Mouse (Mus musculus) embryo, embryonic 10.5 days (tissue): ENCODE data around the gene Kcnh4.

Experiments used
- DNase-seq: peaks from one replicate; pipeline ENCODE4 v3.0.0-alpha.2; 2015; ENCODE audit warnings: low spot score

Kcnh4 gene

DNA sequence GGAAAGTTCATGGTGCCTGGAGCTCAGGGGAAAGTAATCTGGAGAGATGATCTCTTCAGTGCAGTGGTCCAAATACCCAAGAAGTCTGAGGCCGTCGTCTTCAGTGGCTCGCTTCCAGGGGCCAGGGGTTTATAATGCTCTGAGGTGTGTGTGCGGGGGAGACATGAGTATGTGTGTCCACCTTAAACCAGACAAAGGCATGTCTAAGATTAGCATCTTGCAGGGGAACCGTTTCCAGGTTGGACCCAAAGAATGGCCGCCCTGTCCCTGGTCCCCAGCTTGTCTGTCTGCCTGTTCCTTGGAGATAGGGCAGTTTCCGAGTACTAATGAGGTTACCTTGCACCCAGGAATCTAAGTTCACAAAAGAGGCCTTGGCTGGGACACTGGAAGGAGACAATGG is 3.1 kb upstream of the Kcnh4 start, which contains the start of gene Hcrt:
Gene Hcrt (minus strand): TSS at position 101 of the 400 bp plus-strand sequence.
- DNase-seq, result no peak

DNA sequence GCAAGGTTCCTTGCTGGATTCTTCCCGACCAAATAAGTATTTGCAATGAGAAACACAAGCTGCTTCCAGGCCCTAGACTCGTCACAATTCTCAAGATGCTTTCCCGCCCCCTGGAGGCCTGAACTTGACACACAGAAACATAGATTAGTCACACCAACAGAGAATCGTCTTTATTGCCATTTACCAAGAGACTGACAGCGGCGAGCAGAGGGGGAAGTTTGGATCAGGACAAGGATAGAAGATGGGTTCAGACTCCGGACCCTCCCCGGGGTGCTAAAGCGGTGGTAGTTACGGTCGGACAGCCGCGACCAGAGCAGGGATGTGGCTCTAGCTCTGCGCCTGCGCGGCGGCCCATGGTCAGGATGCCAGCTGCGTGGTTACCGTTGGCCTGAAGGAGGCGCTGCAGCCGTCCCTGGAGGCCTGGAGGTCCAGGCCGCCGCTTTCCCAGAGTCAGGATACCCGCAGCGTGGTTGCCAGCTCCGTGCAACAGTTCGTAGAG is 1.9 kb upstream of the Kcnh4 start:
- peak; percentile 94 for DNase-seq

- DNase-seq, result peak; percentile 81
Measured at GRCm38 (mm10) chr11:100758707-100759610, 783 bp downstream of the Kcnh4 start.

DNA sequence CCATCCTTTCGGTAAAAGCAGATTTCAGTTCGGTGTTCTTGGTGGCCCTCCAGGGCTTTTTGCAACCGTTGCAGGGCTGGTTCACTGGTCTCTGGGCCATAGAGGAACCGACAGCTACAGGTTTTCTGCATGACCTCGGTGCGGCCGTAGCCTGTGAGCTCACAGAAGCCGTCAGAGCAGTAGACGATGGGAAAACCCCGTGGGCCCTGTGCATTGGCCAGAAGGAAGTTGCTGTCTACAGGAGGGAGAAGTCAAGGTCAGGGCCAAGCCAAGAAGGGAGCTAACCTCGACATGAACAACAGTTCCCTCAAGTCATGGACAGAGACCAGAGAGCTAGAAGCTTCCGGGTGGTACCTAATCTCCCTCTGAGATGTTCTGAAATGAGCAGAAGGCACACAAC is 2.2 kb downstream of the Kcnh4 start:
- no peak for DNase-seq

GRCm38 (mm10) chr11:100756476-100756875 is 3.3 kb downstream of the Kcnh4 start:
- no peak for DNase-seq

DNA sequence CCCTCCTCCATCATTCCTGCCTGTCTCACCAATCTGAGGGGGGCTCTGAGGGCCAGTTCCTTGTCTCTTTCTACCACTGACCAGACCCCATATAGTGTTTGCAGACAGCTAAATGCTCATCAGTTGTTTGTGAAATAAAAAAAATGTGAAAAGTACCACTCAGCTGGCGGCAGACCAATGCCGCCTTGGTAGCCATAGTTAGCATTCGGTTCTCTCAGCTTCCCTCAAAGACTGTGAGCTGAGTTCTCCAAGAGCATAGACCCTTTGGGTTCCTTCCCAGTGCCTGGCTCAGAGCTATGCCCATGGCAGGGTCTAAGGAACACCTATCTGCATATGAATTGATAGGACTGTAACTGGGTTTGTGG is 5.1 kb downstream of the Kcnh4 start:
- no peak for DNase-seq

- no peak for DNase-seq
Measured at GRCm38 (mm10) chr11:100754021-100754692, 5.6 kb downstream of the Kcnh4 start.

GRCm38 (mm10) chr11:100752294-100752693 is 7.4 kb downstream of the Kcnh4 start:
- no peak for DNase-seq

DNA sequence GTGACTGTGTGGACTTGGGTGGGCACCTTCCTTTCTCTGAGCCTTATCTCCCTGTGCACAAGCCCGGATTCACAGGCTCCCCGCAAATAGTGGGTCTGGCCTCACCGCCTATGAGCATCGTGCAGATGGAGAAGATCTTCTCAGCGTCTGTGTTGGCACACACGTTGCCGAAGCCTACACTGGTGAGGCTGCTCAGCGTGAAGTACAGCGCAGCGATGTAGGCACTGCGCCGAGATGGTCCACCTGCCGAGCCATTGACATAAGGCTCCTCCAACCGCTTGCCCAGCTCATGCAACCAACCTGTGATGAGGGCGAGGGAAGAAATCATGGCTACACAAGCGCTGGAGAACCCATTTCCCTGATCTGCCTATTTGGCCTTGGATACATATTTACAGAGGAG is 9.6 kb downstream of the Kcnh4 start:
- DNase-seq, result no peak

GRCm38 (mm10) chr11:100749469-100749868 is 10.3 kb downstream of the Kcnh4 start:
- no peak for DNase-seq

- DNase-seq, result no peak
Measured at GRCm38 (mm10) chr11:100748620-100749019, 11.1 kb downstream of the Kcnh4 start.

DNA sequence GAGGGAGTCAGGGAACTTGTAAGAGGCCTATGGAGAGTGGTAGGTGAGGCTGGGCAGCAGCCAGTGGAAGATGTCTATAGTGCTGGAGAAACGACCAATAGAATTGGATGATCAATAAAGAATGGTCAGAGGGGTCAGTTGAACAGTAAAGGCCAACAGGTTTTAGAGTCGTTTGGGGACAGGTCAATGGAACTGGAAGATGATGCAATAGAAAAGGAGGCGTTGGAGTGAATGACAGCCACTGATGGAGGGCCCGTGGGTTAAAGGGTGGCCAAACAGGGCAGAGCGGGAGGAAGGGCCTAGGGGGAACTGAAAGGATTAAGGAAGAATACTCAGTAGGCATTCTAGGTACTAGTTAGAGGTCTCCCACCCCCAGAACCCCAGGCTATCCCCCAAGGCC is 12.6 kb downstream of the Kcnh4 start:
- no peak for DNase-seq

DNA sequence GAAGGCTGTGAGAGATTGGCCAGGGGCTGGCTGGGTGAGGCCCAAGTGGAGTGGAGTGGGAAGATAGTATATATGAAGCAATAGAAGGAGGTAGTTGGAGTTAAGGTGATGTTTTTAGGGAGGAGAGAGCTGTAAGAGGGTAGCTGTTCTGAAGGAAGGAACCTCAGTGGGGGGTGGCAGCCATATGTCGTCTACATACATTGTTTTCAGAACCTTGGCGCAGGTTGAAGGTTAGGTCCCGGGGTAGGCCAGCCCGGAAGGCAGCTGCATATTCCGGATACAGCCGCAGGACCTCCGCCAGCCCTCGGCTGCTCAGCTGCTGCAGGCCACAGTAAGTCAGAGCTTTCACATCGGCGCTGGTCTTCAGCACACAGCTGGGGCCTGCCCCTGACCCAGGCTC is 13.2 kb downstream of the Kcnh4 start:
- DNase-seq, result no peak

GRCm38 (mm10) chr11:100745085-100745484 is 14.7 kb downstream of the Kcnh4 start:
- peak; percentile 79 for DNase-seq

- DNase-seq, result no peak
Measured at GRCm38 (mm10) chr11:100741348-100741747, 18.4 kb downstream of the Kcnh4 start.

DNA sequence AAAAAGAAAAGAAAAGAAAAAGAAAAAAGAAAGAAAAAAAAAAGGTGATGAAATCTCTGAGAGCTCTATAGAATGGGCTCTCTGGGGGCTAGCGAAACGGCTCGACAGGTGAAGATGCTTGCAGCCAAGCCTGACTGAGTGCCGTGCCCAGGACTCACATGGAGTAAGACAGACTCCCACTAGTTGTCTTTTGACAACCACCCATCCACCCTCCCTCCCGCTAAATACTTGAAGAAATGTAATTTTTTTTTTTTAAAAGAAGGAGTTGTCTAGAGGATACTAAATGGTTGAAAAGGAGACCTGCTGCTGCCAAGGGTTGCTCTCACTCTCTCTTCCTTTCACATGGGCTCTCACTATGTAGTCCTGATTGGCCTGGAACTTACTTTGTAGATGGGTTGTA is 21.0 kb downstream of the Kcnh4 start:
- no peak for DNase-seq

GRCm38 (mm10) chr11:100738066-100738604 is 21.6 kb downstream of the Kcnh4 start, which contains the start of gene Rab5c:
Gene Rab5c, minus strand, starts transcription at chr11:100738215.
- DNase-seq, result peak; percentile 100

DNA sequence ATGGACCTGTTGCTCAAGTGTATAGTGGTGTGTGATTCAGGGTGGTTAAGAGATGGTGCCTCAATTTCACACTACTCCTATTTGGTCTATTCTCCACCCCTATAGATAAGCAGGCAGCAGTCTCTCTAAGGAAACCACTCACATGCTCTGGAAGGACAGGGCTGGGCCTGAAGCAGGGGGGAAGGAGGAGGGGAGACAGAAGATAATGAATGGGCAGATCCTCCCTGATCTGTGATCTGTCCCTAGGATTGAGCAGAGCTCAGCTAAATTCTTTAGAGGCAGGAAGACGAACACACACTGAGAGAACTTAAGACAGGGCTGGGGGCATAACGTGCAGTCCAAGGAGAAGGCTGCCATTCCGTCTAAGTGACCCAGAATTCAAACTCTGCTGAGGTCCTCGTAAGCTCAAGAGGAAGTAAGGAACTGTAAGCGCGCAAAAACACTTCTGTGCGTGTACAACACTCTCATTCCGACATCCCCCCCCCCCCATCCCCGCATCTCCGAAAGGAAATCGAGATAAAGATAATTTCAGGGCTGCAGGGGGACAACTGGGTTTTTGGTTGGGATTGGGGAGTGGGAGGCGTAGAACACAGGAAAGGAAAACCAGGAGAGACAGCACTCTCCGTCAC is 22.5 kb downstream of the Kcnh4 start:
- DNase-seq, result no peak

DNA sequence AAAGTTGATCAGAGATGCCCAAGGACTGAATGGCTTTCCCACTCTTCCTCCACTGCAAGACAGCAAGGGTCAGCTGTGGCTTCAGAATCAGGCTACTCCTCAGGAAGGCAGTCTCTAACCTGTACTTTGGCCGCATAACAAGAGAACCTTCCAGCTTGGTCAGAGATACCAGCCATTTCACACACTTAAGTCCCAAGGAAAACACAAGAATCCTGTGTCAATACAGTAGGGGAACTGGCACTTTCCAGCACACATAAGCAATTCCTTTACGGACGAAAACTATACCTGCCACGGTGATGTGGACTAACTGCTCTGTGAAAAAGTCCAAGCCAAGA is 23.0 kb downstream of the Kcnh4 start:
- no peak for DNase-seq

DNA sequence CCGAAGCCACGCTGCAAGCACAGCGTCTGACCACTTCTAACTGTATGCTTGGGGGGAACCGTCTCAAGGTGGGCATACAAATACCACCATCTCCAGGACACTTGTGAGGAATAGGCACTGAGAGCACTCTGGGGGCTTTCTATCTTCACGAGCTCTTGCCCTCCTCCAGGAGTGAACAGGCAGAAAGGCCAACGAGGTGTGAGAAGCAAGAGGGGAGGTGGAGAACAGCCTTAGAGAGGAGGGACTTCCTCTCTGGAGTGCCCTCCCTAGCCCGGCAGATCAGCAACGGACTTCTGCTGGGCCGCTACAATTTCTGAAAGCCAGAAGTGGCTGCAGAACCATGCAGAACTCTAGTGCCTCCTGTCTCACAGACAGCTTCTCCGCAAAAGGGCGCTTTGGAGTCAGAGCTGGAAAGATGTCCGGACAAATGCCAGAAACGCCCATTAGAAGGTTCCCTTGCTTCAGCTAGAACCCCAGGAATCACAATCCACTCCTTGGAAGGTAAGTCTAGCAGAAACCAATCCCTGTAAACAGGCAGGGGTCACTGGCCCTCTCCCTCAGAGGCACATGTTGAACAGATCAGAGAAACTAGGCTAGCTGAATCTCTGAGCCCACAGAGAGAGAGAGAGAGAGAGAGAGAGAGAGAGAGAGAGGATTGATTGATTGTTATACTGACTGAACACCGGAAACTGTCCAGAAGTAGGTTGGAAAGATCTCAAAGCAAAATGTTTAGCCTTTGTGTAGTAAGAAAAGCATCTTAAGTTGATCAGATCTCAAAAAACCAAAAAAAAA is 23.6 kb downstream of the Kcnh4 start:
- DNase-seq, result no peak

DNA sequence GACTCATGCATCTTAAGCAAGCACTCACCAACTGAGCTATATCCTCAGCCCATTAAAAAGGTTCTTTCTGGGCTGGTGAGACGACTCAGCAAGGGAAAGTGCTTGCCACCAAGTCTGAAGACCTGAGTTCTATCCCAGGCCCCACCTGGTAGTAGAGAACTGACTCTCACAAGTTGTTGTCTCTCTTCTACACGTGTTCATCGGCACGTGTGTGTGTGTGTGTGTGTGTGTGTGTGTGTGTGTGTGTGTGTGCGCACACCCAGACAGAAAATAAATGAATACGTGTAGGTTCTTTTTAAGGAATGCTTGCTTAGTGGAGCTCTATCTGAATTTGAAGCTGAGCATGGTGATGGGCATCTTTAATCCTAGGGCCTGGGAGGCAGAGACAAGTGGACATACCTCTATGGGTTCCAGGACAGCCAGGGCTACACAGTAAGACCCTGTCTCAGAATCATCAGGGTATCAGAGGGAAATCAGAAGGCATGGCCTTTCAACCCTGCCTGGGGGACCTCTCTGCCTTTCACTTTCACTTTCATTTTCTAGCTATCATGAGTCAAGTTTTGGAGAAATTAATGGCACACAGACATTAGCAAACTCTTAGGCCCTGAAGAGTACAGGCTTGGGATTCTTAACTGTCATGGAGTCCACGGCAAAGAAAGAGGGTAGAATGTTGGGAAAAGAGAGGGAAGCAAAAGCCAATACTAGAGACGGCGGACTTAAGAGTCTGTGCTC is 24.4 kb downstream of the Kcnh4 start:
- DNase-seq, result no peak
